Mouse (Mus musculus) MN1 (cell line): ENCODE data around the gene Gyg.
"Not testable (repeated sequence)": the region's sequence is repeated elsewhere in the genome, so short reads cannot be mapped to it uniquely, and the experiment has no call there.

Experiments used
- DNase-seq: peaks from one replicate; pipeline ENCODE4 v3.0.0-alpha.2; 2016; ENCODE audit warnings: low spot score

Gyg gene

GRCm38 (mm10) chr3:20130456-20131349 is 24.4 kb downstream of the Gyg start:
- no peak for DNase-seq

DNA sequence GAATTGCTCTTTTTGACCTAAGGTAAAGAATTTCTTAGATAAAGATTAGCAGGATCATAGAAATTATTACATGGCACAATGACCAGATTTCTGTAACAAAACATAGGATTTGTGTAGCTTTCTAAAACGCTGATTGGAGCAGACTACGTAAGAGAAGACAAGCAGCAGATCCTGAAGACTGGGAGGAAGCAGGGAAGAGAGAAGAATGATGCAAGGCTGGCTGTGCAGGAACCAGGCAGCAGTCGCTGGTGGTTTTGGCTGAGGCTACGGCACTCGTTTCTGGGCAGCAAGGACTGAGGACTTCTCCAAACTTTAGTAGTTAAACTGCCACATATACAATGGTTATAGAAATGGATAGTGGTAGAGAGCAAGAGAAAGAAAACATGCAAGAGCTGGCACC is 25.6 kb downstream of the Gyg start:
- no peak for DNase-seq

- DNase-seq, result no peak
Measured at GRCm38 (mm10) chr3:20127047-20127595, 28.0 kb downstream of the Gyg start.

GRCm38 (mm10) chr3:20125604-20126003 is 29.5 kb downstream of the Gyg start:
- DNase-seq, result no peak

GRCm38 (mm10) chr3:20121582-20121981 is 33.5 kb downstream of the Gyg start:
- not testable (repeated sequence) for DNase-seq

- DNase-seq, result no peak
Measured at GRCm38 (mm10) chr3:20119686-20120244, 35.4 kb downstream of the Gyg start.

DNA sequence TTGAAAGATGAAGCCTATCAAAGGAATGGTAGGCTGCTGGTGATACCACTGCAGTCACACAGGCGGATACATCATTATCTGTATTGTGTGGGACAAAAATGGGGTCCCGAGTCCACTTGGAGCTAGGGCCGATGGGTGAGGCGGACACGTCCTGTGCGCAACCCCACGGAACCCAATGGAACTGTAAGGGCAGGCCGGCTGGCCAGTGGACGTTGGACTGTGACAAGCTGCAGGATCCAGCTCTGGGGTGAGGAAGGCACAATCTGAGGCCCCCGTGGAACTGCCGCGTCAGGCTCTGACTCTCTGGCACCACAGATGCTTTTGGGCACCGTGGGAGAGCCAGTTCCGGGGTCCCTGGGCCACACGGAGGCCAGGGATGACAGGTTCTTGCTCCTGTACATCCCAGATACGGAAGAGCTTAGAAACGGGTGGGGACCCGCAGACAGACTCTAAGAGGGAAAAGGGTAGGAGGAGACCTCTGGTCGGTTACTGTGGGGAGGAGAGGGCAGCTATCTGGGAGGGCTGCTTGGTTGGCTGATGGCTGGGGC is 36.0 kb downstream of the Gyg start:
- no peak for DNase-seq

DNA sequence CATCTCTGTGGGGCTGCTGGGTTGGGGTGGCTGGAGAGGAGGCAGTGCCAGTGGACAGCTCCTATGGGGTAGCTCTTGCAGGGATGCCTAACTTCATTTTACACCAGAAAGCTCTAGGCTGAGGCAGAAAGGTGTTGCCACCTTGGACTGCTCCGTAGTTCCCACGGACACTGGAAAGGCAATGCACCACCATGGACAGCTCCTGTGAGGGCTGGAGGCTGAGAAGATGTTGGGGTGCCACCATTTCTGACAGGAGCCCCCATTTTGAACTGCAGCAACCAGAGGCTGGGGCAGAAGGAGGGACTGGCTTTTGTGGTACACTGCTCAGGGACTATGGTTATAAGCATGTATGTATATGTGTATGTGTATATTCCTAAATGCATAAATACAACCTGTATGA is 43.2 kb downstream of the Gyg start:
- DNase-seq, result no peak

- no peak for DNase-seq
Measured at GRCm38 (mm10) chr3:20108881-20109280, 46.2 kb downstream of the Gyg start.

DNA sequence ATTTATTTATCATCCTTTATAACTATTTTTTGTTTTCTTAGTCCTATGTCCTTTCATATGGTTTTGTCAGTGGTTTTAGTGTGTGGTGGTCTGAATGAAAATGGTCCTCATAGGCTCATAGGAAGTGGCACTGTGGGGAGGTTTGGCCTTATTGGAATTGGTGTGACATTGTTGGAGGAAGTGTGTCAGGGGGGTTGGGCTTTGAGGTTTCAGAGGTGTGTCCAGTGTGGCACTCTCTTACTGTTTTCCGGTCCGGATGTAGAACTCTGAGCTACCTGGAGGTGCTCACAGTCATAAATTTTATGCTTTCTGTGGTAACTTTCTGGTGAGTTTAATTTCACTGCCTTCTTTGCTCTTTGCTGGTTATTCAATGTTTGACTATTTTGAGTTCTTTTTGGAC is 50.3 kb downstream of the Gyg start:
- no peak for DNase-seq

GRCm38 (mm10) chr3:20104318-20104717 is 50.8 kb downstream of the Gyg start:
- DNase-seq, result no peak

- DNase-seq, result no peak
Measured at GRCm38 (mm10) chr3:20103830-20104229, 51.3 kb downstream of the Gyg start.

DNA sequence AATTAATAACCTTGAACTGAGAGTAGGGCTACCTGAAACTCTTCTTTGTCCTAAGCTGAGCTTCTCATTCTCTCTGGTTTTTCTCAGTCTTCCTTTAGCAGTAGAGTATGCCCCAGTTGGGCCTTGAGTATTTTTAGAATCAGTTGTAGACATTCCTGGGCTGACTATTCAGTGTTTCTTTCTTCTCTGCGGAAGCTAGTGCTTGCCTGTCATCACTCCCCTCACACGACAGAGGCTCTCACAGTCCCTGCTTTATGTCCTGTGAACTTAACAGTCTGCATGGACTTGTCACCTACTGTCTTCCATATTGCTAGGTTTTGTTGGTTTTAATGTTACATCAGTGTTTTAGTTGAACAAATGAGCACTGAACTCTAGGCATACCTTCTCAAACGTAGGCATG is 73.0 kb downstream of the Gyg start:
- DNase-seq, result no peak

DNA sequence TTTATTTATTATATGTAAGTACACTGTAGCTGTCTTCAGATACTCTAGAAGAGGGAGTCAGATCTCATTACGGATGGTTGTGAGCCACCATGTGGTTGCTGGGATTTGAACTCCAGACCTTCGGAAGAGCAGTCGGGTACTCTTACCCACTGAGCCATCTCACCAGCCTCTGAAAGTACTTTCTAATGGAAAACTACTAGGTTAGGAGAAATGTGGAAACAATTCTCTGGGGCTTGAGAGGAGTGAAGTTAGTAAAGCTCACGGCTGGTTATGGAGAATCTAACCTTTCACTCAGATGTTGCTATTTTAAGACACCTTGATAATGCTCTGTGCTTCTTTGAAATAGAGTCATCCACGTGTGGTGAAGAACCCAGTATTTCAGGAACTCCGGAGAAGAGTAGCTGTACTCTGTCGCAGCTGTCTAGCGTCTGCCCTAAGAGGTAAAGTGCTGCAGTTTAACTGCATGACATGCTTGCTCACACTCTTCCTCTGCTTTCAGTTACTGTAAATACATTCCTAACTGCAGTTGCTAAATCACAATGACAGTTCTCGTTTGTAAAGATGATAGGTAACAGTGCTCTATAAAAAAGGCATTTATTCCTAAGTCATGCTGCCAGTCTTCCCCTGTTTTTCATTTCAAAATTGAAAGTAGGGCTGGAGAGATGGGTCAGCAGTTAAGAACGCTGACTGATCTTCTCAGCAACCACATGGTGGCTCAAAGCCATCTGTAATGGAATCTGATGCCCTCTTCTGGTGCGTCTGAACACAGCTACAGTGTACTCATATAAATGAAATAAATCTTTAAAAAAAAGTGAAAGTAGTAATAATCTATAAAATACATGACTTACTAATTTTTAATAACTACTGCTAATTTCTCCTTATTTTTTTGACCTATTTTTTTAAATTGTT is 78.7 kb downstream of the Gyg start:
- no peak for DNase-seq
